Mouse (Mus musculus): ENCODE data around the gene Bricd5.

Bricd5 gene

GRCm38 (mm10) chr17:24462932-24463331 is 10.8 kb upstream of the Bricd5 start:
- no peak for DNase-seq

- no peak for DNase-seq
These were observed 10.1 kb upstream of the Bricd5 start for GRCm38 (mm10) chr17:24463374-24464133.

DNA sequence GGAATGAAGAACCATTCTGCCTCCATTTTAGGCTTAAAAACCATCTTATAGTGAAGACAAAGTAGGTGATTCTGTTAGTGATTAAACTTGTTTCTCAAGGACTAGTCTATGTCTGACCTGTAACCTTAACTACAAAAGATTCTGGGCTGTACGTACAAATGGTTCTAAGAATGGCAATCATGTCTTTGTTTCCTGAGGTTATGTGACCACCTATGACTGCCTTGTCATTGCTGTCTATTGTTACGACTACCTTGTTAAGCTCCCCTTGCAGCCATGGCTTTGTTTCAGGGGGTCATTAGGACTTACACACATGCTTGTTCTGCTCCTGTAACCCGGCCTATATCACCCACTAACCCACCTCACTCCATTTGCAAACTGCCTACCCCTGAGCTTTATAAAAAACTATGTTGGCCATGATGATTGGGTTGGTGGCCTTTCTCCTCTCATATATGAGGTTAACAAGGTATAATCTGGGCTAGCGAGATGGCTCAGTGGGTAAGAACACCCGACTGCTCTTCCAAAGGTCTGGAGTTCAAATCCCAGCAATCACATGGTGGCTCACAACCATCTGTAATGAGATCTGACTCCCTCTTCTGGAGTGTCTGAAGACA is 4.9 kb upstream of the Bricd5 start:
- no peak for DNase-seq

DNA sequence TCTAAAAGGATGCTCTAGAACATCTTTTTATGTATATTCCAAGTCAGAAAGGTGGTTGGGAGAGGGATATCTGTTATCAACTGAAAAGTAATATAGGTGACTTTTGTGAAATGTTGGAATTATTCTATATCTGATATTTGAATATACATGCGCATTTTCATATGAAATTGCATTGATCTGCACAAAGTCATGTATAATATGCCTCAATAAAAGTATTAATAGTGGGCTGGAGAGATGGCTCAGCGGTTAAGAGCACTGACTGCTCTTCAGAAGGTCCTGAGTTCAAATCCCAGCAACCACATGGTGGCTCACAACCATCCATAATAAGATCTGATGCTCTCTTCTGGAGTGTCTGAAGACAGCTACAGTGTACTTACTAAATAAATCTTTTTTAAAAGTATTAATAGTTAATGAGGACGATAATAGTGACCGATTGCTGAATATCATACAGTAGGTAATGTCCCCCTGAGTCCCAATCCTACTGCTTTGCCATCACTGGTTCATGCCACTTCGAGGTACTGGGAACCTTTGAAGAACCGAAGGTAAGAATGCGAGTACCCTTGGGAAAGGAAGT is 4.3 kb upstream of the Bricd5 start:
- no peak for DNase-seq

DNA sequence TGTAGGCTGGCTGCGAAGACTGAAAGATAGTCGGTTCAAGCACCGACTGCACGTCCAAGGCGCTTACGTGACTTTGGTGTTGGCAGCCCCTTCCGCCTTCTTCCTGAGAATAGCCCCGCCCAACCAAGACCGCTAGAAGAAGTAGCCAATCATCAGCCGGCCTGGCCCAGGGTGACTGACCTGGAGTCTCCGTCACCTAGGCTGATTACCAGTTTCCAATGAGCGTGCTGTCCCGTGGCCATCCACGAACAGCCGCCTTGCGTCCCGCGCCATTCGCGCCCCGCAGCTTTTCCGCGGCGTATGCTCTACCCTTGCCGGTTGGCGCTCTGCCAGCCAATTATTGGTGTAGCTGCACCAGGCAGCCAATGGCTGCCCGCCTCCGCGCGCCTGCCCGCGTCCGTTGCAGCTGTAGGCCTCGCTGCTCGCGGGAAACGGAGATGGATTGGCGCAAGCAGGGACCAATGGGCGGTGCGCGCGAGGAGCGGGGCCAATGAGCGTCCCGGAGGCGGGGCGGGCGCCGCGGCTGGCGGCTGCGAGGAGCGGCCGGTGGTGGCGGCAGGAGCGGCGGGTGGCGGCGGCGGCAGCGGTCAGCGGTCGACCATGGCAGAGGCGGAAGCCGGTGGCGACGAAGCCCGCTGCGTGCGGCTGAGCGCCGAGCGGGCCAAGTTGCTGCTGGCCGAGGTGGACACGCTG is 3.6 kb upstream of the Bricd5 start, which contains the start of the genes E4f1 and Pgp:
Gene E4f1 (minus strand): TSS at position 404 of the 693 bp plus-strand sequence.
Gene Pgp (plus strand): TSS at position 483 of the 693 bp plus-strand sequence.
- DNase-seq, result peak; percentile 100

- peak; percentile 43 to 54 for DNase-seq
These were observed 2.8 kb upstream of the Bricd5 start for GRCm38 (mm10) chr17:24470701-24471527.

DNA sequence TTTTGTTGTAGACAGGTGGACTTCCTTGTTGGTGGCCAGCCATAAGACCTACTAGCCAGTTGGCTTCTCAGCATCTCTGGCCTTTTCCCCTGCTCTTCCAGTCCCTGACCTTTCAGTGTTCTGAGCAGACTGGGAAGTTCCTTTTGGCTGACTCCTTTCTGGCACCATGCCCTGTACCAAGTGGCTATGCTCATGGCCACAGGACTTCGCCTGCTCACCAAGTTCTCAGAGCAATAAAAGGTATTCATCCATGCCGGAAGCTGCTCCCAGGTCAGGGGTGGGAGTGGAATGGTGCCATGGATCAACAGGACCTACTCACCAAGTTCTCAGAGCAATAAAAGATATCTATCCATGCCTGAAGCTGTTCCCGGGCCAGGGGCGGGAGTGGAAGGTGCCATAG is 1.2 kb upstream of the Bricd5 start:
- peak; percentile 62 to 75 for DNase-seq

DNA sequence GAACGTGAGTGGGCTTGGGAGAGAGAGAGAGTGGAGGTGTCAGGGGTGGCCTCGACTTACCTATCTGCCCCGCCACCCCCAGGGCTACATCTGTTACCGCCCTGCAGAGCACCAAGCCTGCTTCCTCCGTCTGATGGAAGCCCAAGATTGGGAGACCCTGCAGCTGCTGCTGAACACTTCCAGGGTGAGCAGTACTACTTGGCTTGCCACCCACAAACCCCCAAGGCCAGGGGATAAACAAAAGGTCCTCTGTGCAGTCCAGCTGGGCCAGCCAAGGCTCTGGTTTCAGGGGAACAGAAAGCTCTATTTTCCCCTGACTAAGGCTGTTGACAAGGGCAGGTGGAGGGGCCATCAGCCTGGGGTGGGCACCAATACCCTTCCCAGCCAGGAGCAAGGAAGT is 873 bp downstream of the Bricd5 start:
- DNase-seq, result no peak

DNA sequence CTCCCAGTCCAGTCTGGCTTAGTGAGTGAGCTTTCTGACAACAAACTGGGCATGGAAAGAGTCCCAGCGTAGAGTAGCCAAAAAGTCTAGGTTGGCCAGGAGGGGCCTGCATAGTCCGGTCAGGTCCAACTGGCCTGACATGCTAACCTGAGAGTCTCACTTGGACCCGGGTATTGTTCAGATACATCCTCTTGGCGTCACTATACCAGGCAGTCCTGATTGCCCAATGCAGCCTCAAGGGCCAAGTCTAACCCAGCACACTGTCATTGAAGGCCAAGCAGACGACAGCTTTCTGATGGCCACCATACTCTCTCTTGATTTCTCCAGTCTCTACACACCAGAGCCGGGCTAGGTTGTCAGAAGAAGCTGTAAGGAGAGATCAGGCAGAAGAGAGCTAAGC is 1.9 kb downstream of the Bricd5 start:
- no peak for DNase-seq

DNA sequence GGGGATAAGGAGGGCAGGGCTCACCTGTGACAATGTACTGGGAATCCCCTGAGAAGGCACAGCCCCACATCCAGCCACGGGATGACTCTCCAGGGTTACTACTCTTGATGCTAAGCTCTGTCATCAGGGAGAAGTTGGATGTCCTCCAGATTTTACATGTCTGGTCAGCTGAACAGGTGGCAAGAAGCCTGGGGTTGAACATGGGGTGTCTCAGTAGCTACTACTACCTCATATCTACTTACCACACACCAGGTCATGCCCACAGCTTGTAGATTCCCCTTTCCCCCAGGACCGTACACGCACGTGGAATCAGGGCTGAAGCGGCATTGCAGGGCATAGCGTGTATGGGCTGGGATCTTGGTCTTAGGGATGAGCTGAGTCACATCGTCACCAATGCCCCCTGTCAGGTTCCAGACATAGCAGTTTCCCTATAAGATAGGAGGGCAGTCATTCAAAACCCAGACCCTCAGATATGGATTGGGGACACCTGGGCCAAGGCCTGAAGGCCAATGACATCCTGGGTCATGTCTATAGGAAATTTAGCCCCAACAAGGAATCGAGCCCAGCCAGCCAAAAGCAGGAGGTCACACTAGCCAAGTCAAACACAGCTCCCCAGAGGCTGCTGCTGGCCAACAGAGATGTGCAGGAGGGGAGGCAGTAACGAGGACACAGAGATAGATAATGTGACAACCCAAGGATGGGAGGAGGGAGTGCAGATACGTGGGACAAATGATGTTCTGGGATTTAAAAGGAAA is 2.5 kb downstream of the Bricd5 start:
- DNase-seq, result no peak

- DNase-seq, result no peak
These were observed 3.6 kb downstream of the Bricd5 start for GRCm38 (mm10) chr17:24477053-24477984.

GRCm38 (mm10) chr17:24477985-24478600 is 4.4 kb downstream of the Bricd5 start:
- peak; percentile 43 for DNase-seq

DNA sequence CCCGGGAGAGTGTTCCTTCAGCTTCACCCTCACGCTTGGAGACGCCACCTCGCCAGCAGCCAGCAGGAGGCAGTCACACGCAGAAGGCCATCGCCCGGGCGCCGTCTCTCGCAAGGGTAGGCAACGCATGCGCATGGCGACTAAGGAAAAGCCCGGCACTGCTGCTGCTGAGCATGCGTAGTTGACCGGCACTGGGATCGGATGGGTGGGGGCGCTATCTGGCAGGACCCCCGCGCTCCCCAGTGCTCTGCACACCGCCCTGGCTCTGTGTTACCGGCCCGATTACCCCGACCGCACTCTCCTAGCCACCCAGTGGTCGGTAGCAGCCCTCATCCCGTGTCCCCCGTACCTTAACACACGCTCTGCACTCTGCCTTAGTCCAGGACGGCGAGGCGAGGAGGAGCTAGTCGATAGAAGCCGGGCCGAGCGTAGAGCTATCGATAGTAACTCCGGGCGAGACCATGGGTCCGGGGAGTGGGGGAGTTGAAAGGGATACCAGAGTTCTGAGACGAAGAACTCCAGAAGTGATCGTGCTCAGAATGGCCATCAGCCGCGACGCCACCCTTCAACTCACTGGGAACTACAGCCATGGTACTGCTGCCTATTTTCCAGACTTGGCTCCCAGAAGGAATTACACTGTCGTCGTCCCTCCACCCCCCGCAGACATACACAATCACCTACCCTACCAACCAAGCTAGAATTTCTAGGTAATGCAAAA is 5.1 kb downstream of the Bricd5 start, which contains the start of gene Mlst8:
Gene Mlst8 (minus strand): TSS at position 416 of the 718 bp plus-strand sequence.
- DNase-seq, result peak; percentile 98 to 99

DNA sequence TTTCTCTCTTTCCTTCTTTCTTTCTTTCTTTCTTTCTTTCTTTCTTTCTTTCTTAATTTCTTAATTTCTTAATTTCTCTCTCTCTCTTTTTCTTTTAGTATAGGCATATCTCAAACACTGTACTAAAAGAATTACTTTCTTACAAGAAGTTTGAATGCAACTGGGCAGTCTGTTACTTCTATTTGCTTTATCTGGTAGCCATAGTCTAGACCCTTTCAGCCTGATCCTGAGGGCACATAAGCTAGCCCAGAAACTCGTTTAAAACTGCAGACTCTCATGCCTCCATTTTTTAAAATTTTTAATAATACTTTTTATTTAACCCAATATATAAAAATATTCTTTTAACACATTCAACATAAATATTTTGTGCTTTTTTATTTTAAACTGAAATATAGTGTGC is 5.7 kb downstream of the Bricd5 start:
- no peak for DNase-seq

GRCm38 (mm10) chr17:24480201-24480826 is 6.6 kb downstream of the Bricd5 start:
- no peak for DNase-seq

- no peak for DNase-seq
These were observed 7.5 kb downstream of the Bricd5 start for GRCm38 (mm10) chr17:24481027-24481815.

GRCm38 (mm10) chr17:24483495-24483894 is 9.8 kb downstream of the Bricd5 start:
- DNase-seq, result no peak
